Mouse (Mus musculus): Measurements from ENCODE around the gene Tmem221. TPM values are rescaled to one million over a fixed set of nuclear protein-coding genes. Genes with fewer than 3 reads are reported as not detected.

The Tmem221 gene
- total RNA-seq, 2 experiments from 2014 or later, result 0.20 TPM; not detected in 1

DNA sequence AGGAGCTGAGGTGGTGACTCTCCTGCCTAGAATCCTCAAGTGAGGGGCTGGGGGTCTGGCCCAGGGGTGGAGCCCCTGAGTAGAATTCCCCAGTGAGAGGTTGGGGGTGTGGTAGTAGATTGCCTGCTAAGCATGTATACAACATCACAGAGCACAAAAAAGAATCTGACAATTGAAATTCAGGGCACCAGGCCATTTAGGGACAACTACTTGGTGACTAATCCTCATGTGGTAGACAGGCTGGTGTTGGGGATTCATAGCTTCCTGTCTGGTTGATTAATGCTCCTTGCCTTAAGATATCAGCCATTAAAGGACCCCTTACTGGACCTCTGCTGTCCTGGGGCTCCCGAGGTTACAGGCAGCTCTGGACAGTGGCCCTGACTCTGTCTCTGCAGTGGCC lies 20.3 kb upstream of the Tmem221 start:
- no peak for DNase-seq (ENCODE audit: low spot score in 2 of 2)

DNA sequence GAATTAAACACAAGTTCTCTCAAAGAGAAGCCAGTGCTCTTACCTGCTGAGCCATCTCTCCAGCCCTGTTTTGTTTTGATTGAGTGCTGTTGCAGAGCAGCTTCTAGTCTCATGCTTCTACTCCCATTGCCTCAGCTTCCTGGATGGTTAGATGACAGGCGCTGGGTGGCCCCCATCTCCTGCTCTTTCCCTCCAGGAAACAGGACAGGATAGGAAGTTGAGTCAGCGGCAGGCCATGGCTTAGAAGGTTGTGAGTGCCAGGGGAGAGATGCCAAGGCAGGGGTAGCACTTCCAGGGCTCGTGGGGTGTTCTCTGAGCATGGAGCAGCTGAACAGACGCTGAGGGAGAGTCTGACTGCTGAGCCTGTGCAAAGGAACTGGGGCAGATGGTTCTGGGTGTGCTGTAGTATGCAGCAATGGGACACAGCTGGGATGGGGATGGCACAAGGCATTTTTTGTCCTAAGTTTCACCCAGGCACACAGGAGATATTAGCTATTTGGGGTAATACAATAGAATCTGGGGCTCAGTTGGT lies 19.3 kb upstream of the Tmem221 start:
- DNase-seq (ENCODE audit: low spot score in 2 of 2), result peak in 1 of 2 experiments; percentile 70

DNA sequence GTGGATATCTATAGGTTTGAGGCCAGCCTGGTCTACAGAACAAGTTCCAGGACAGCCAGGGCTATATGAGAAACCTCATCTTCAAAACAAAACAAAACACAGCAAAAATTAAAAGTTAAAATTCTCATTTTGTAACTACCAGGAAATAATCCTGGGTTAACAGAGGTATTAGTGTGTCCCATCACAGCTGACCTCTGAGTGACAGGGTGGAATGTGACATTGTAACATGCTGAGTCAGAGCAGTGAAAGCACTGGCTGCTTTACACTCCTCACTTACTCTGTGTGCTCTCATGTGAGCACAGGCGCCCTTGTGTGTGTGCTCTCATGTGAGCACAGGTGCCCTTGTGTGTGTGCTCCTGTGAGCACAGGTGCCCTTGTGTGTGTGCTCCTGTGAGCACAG lies 16.3 kb upstream of the Tmem221 start:
- no peak for DNase-seq (ENCODE audit: low spot score in 2 of 2)

GRCm38 (mm10) chr8:71574426-71574825 lies 15.8 kb upstream of the Tmem221 start:
- DNase-seq (ENCODE audit: low spot score in 2 of 2), result no peak

DNA sequence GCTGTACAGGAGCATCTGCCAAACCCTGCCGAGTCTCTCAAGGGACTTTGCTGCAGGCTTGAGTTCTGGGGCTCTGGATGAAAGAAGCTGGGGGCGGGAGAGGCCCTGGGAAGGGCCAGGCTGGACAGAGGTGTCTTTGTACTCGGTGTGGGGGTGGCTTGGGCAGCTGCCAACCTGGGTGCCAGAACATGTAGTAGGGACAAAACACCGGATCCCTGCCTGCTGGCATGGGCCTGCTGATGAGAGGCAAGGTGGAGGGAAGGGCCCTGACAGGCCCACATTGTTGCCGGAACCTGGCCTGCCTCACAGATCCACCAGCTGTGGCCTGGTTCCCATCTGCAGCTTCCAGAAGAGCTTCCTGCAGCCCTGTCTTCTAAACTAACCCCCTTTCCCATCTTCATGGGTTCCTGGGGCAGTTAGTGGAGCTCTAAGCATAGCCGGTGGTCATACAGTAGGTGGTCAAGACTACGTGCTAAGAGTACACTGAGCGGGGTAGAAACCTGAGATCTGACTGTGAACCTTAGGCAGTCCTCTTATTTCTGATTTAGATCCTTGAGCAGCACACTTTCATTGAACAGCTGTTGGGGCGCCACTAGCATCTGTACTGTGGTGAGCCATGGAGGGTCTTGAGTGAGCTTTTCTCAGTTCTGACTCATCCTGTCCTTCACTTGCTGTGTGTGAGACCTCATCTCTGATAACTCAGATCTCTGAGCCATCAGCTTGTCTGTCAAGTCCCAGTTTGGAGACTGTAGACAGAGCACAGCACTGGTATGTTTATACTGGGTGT lies 14.4 kb upstream of the Tmem221 start:
- DNase-seq (ENCODE audit: low spot score in 2 of 2), result peak; percentile 72 to 88

DNA sequence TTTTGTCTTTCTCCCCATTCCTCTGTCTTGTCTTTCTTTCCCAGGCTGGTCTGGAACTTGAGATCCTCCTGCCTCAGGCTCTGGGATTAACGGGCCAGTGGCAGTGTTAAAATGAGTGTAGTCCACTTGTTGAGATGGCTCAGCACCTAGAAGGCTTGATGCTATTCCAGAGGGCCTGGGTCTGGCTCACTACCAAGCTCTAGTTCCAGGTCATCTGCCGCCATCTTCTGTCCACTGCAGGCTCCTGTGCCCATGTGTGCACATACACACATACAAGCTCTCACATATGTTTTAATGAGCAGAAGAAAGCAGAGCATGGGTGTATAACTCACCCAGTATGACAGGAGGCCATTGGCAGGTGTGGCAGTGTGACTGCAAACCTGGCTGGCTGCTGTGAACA lies 13.4 kb upstream of the Tmem221 start:
- DNase-seq (ENCODE audit: low spot score in 2 of 2), result no peak

- peak; percentile 94 to 98 for DNase-seq (ENCODE audit: low spot score in 2 of 2)
Measured at GRCm38 (mm10) chr8:71570291-71570954, 11.8 kb upstream of the Tmem221 start.

- peak; percentile 91 to 94 for DNase-seq (ENCODE audit: low spot score in 2 of 2)
Measured at GRCm38 (mm10) chr8:71569366-71570290, 11.0 kb upstream of the Tmem221 start.

- no peak for DNase-seq (ENCODE audit: low spot score in 2 of 2)
Measured at GRCm38 (mm10) chr8:71568941-71569340, 10.3 kb upstream of the Tmem221 start.

GRCm38 (mm10) chr8:71568387-71568937 lies 9.8 kb upstream of the Tmem221 start, which contains the start of gene Slc27a1:
Gene Slc27a1, plus strand, starts transcription at chr8:71568882.
- peak; percentile 50 to 76 for DNase-seq (ENCODE audit: low spot score in 2 of 2)

- no peak for DNase-seq (ENCODE audit: low spot score in 2 of 2)
Measured at GRCm38 (mm10) chr8:71567587-71567986, 8.9 kb upstream of the Tmem221 start.

GRCm38 (mm10) chr8:71566501-71566900 lies 7.8 kb upstream of the Tmem221 start, which contains the start of gene Nxnl1:
Gene Nxnl1, minus strand, starts transcription at chr8:71566601.
- no peak for DNase-seq (ENCODE audit: low spot score in 2 of 2)

GRCm38 (mm10) chr8:71563992-71564391 lies 5.3 kb upstream of the Tmem221 start:
- no peak for DNase-seq (ENCODE audit: low spot score in 2 of 2)

GRCm38 (mm10) chr8:71562751-71563150 lies 4.1 kb upstream of the Tmem221 start:
- peak; percentile 40 to 68 for DNase-seq (ENCODE audit: low spot score in 2 of 2)

GRCm38 (mm10) chr8:71561401-71561800 lies 2.7 kb upstream of the Tmem221 start:
- peak; percentile 56 to 71 for DNase-seq (ENCODE audit: low spot score in 2 of 2)

GRCm38 (mm10) chr8:71560765-71561164 lies 2.1 kb upstream of the Tmem221 start:
- no peak for DNase-seq (ENCODE audit: low spot score in 2 of 2)

DNA sequence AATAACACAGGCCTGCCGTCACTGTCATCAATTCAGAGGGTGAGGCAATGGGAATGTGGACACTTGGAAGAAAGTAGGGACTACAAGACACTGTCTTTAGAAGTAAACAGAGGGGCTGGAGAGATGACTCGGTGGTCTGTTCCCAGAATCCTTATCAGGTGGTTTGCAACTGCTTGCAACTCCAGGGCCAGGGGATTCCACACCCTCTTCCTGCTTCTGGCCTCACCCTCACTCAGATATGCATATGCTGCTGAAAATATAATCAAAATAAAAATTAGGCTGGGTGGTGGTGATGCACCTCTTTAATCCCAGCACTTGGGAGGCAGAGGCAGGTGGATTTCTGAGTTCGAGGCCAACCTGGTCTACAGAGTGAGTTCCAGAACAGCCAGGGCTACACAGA lies 1.4 kb upstream of the Tmem221 start:
- no peak for DNase-seq (ENCODE audit: low spot score in 2 of 2)

GRCm38 (mm10) chr8:71558958-71559690 lies 453 bp upstream of the Tmem221 start:
- no peak for DNase-seq (ENCODE audit: low spot score in 2 of 2)

- DNase-seq (ENCODE audit: low spot score in 2 of 2), result no peak
Measured at GRCm38 (mm10) chr8:71554644-71555043, 4.0 kb downstream of the Tmem221 start.

GRCm38 (mm10) chr8:71554001-71554400 lies 4.7 kb downstream of the Tmem221 start:
- no peak for DNase-seq (ENCODE audit: low spot score in 2 of 2)

All from layer of hippocampus, adult 18-20 months (tissue).